Mouse (Mus musculus): Measurements from ENCODE around the gene Zbtb33.

The Zbtb33 gene

GRCm38 (mm10) chrX:38189552-38190457 is at the start of gene Zbtb33:
Zbtb33 (plus strand) TSS chrX:38189793.
- DNase-seq (ENCODE audit: low spot score in 2 of 2): peak; percentile 69 to 88

- no peak for DNase-seq (ENCODE audit: low spot score in 2 of 2)
Measured at GRCm38 (mm10) chrX:38159097-38159496, 30.5 kb upstream of the Zbtb33 start.

GRCm38 (mm10) chrX:38165315-38165714 is 24.3 kb upstream of the Zbtb33 start:
- DNase-seq (ENCODE audit: low spot score in 2 of 2): no peak

GRCm38 (mm10) chrX:38166064-38166463 is 23.5 kb upstream of the Zbtb33 start:
- no peak for DNase-seq (ENCODE audit: low spot score in 2 of 2)

- DNase-seq (ENCODE audit: low spot score in 2 of 2): no peak
Measured at GRCm38 (mm10) chrX:38166592-38166991, 23.0 kb upstream of the Zbtb33 start.

GRCm38 (mm10) chrX:38179891-38180310 is 9.7 kb upstream of the Zbtb33 start:
- peak in 1 of 2 experiments; percentile 35 for DNase-seq (ENCODE audit: low spot score in 2 of 2)

- DNase-seq (ENCODE audit: low spot score in 2 of 2): no peak
Measured at GRCm38 (mm10) chrX:38180656-38181607, 8.7 kb upstream of the Zbtb33 start.

GRCm38 (mm10) chrX:38181608-38182258 is 7.9 kb upstream of the Zbtb33 start:
- peak; percentile 29 to 34 for DNase-seq (ENCODE audit: low spot score in 2 of 2)

GRCm38 (mm10) chrX:38185520-38185919 is 4.1 kb upstream of the Zbtb33 start:
- no peak for DNase-seq (ENCODE audit: low spot score in 2 of 2)

GRCm38 (mm10) chrX:38190458-38190764 is 818 bp downstream of the Zbtb33 start:
- no peak for DNase-seq (ENCODE audit: low spot score in 2 of 2)

- no peak for DNase-seq (ENCODE audit: low spot score in 2 of 2)
Measured at GRCm38 (mm10) chrX:38201816-38202215, 12.2 kb downstream of the Zbtb33 start.

GRCm38 (mm10) chrX:38207392-38207791 is 17.8 kb downstream of the Zbtb33 start:
- DNase-seq (ENCODE audit: low spot score in 2 of 2): no peak

- no peak for DNase-seq (ENCODE audit: low spot score in 2 of 2)
Measured at GRCm38 (mm10) chrX:38216986-38217675, 27.5 kb downstream of the Zbtb33 start.

GRCm38 (mm10) chrX:38217676-38217991 is 28.0 kb downstream of the Zbtb33 start:
- DNase-seq (ENCODE audit: low spot score in 2 of 2): no peak

GRCm38 (mm10) chrX:38222757-38223156 is 33.2 kb downstream of the Zbtb33 start:
- no peak for DNase-seq (ENCODE audit: low spot score in 2 of 2)

- DNase-seq (ENCODE audit: low spot score in 2 of 2): no peak
Measured at GRCm38 (mm10) chrX:38229888-38230287, 40.3 kb downstream of the Zbtb33 start.

GRCm38 (mm10) chrX:38237731-38238130 is 48.1 kb downstream of the Zbtb33 start:
- DNase-seq (ENCODE audit: low spot score in 2 of 2): no peak

Data from frontal cortex, postnatal 10 days (tissue).